Mouse (Mus musculus): ENCODE results near the gene Usf1. TPM values are rescaled to one million over a fixed set of nuclear protein-coding genes. Genes with fewer than 3 reads are reported as not detected.

The Usf1 gene
- total RNA-seq, 2 experiments from 2014 or later: 25.7 to 27.7 TPM

GRCm38 (mm10) chr1:171412446-171412845 lies 1.3 kb downstream of the Usf1 start:
- intact Hi-C loops (cut with DNase I): loop anchor here (5.0 to 10.0 kb wide), 2 partner anchors 50 to 378 kb away; partner anchors contain the start of gene Klhdc9
- DNase-seq: no peak

GRCm38 (mm10) chr1:171413608-171414007 lies 2.5 kb downstream of the Usf1 start:
- intact Hi-C loops (cut with DNase I): loop anchor here (5.0 to 10.0 kb wide), 2 partner anchors 51 to 379 kb away; partner anchors contain the start of gene Klhdc9

GRCm38 (mm10) chr1:171418660-171419059 lies 7.5 kb downstream of the Usf1 start, which contains the start of gene Tstd1:
Gene Tstd1, plus strand, starts transcription at chr1:171418872.
- intact Hi-C loops (cut with DNase I): loop anchor here (5.0 to 10.0 kb wide), 2 partner anchors 384 to 766 kb away; no protein-coding TSS in a partner anchor
- no peak for DNase-seq

More at GRCm38 (mm10) chr1:171413608-171414007, 2.5 kb downstream of the Usf1 start:
- DNase-seq: no peak

- intact Hi-C loops (cut with DNase I): loop anchor here (5.0 to 10.0 kb wide), 2 partner anchors 385 to 767 kb away; no protein-coding TSS in a partner anchor
- no peak for DNase-seq
Measured at GRCm38 (mm10) chr1:171419291-171419882, 8.3 kb downstream of the Usf1 start.

GRCm38 (mm10) chr1:171419905-171420304 lies 8.8 kb downstream of the Usf1 start:
- intact Hi-C loops (cut with DNase I): loop anchor here (5.0 to 10.0 kb wide), 2 partner anchors 385 to 768 kb away; no protein-coding TSS in a partner anchor
- no peak for DNase-seq

- intact Hi-C loops (cut with DNase I): no loop called here
- DNase-seq: no peak
Measured at GRCm38 (mm10) chr1:171422504-171423095, 11.5 kb downstream of the Usf1 start.

- no peak for DNase-seq
- intact Hi-C loops (cut with DNase I): no loop called here
Measured at GRCm38 (mm10) chr1:171424638-171425037, 13.5 kb downstream of the Usf1 start.

GRCm38 (mm10) chr1:171425126-171425525 lies 14.0 kb downstream of the Usf1 start:
- no peak for DNase-seq
- intact Hi-C loops (cut with DNase I): no loop called here

GRCm38 (mm10) chr1:171432158-171432557 lies 21.0 kb downstream of the Usf1 start:
- DNase-seq: no peak
- intact Hi-C loops (cut with DNase I): no loop called here

GRCm38 (mm10) chr1:171435288-171435814 lies 24.2 kb downstream of the Usf1 start:
- intact Hi-C loops (cut with DNase I): no loop called here

GRCm38 (mm10) chr1:171435974-171436373 lies 24.9 kb downstream of the Usf1 start:
- intact Hi-C loops (cut with DNase I): no loop called here
- no peak for DNase-seq

More at GRCm38 (mm10) chr1:171435288-171435814, 24.2 kb downstream of the Usf1 start:
- no peak for DNase-seq

GRCm38 (mm10) chr1:171437264-171438013 lies 26.3 kb downstream of the Usf1 start, which contains the start of gene F11r:
Gene F11r, plus strand, starts transcription at chr1:171437535.
- intact Hi-C loops (cut with DNase I): no loop called here
- peak; percentile 40 to 49 for DNase-seq

GRCm38 (mm10) chr1:171438014-171438670 lies 27.0 kb downstream of the Usf1 start:
- intact Hi-C loops (cut with DNase I): no loop called here
- no peak for DNase-seq

- DNase-seq: no peak
- intact Hi-C loops (cut with DNase I): no loop called here
Measured at GRCm38 (mm10) chr1:171439072-171439471, 28.0 kb downstream of the Usf1 start.

- intact Hi-C loops (cut with DNase I): no loop called here
- DNase-seq: peak; percentile 40
Measured at GRCm38 (mm10) chr1:171440025-171440725, 29.1 kb downstream of the Usf1 start.

GRCm38 (mm10) chr1:171441466-171442412 lies 30.6 kb downstream of the Usf1 start:
- intact Hi-C loops (cut with DNase I): no loop called here
- DNase-seq: no peak

GRCm38 (mm10) chr1:171442413-171442760 lies 31.3 kb downstream of the Usf1 start:
- DNase-seq: no peak
- intact Hi-C loops (cut with DNase I): no loop called here

GRCm38 (mm10) chr1:171445050-171445449 lies 33.9 kb downstream of the Usf1 start:
- intact Hi-C loops (cut with DNase I): no loop called here
- no peak for DNase-seq

GRCm38 (mm10) chr1:171446854-171447253 lies 35.7 kb downstream of the Usf1 start:
- intact Hi-C loops (cut with DNase I): no loop called here

More at GRCm38 (mm10) chr1:171446854-171447253, 35.7 kb downstream of the Usf1 start:
- no peak for DNase-seq
